Mouse (Mus musculus): ENCODE results near the gene Adam8.

GRCm38 (mm10) chr7:140007781-140008180, 15.4 kb upstream of the Adam8 start:
- TF ChIP-seq CTCF (IDR thresholded peaks at IDR 0.05; ENCODE audit: low read depth, low read length) (no peak), POLR2A (IDR thresholded peaks at IDR 0.05; ENCODE audit: borderline replicate concordance, low read depth, low read length) (no peak)

Data from bone marrow macrophage, adult 2 months (primary cell).